Mouse (Mus musculus) liver, embryonic 14.5 days (tissue): ENCODE data around the gene Fads3.

ENCODE experiments used
- CTCF ChIP-seq: IDR thresholded peaks from 2 replicates; pipeline ENCODE4 v1.5.1; 2016; ENCODE audit warnings: antibody characterized with exemption, low read depth, control low read depth
- EP300 ChIP-seq: IDR thresholded peaks from 2 replicates; pipeline ENCODE4 v1.6.1; 2016; ENCODE audit warnings: antibody characterized with exemption, low read depth

- TF ChIP-seq EP300 = 0 out of 2 replicates have a peak, but pooled peaks have one; percentile 12
- TF ChIP-seq CTCF = peak; percentile 95
Observed at GRCm38 (mm10) chr19:10059911-10060567, 18.7 kb downstream of the Fads3 start.
